9 mouse cellular contexts compared by ENCODE assay signal in the genomic region with DNA sequence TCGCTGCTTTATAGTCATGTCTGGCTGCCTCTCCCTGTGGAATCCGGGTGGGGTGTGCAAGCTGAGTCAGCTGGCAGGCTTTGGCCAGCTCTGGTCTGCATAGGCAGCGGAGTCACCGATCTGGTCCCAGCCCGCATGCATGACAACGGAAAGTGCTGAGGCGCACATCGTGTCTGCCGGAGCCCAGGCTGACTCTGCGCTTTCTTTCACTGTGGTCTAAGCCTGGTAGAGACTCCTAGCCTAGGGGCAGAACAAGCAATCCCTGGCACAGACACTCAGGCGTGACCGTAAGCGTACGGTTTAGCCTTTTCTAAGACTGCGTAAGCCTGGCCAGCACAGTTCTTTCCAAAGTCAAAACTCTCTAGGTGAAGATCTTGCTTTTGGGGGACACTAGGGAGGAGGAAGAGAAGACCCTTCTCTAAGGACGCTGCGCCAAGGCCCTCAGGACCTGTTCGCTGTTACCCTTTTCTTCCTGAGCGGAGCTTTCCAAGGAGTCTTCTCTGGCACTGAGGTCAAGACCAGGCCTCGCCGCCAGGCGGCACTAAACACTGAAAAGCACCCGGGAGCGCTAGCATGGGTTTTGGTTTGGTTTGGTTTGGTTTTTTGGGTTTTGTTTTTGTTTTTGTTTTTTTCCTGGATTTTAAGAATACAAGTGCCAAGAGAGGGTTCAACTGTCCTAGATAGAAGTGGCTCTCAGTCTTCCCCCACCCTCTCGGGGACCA. TPM values are rescaled to one million over a fixed set of nuclear protein-coding genes. Genes with fewer than 3 reads are reported as not detected.
DNase-seq lines count a peak whose midpoint lies in the region; ATAC-seq lines count a peak whose summit lies in the region.
"Had no signal": no experiment of that assay in that cellular context is flagged by ENCODE, and none has a peak within 500 bp of the region (broad histone marks: within the 10 kb centered on the region; RNA-seq: fewer than 3 reads in every experiment).

Cryba2 (minus strand) TSS at position 10 of the 722 bp plus-strand sequence.

- H3K27me3 ChIP-seq in hindbrain, embryonic 10.5 days (ENCODE audit: insufficient read depth, poor library complexity, severe bottlenecking), result peaks cover 100% of the 10 kb centered on the region
- H3K27me3 ChIP-seq in limb, embryonic 10.5 days (ENCODE audit: low read depth, poor library complexity, severe bottlenecking), result peaks cover 99% of the 10 kb centered on the region
- H3K27me3 ChIP-seq in neural tube, embryonic 12.5 days (replicated peaks), result peaks cover 95% of the 10 kb centered on the region

- no peaks in the 10 kb centered on the region for H3K36me3 ChIP-seq in hindbrain, embryonic 10.5 days
- no peaks in the 10 kb centered on the region for H3K36me3 ChIP-seq in limb, embryonic 10.5 days
- no peaks in the 10 kb centered on the region for H3K36me3 ChIP-seq in neural tube, embryonic 12.5 days
- H3K36me3 ChIP-seq: lung, embryonic 15.5 days had no signal

- H3K4me3 ChIP-seq in hindbrain, embryonic 10.5 days, result peak within 1 kb of the TSS; percentile 37
- H3K4me3 ChIP-seq in limb, embryonic 10.5 days, result no peak within 1 kb of the TSS; the same call in 1 of the 2 replicates
- peak within 1 kb of the TSS; percentile 19; the same call in 1 of the 2 replicates for H3K4me3 ChIP-seq in neural tube, embryonic 12.5 days
- H3K4me3 ChIP-seq: lung, embryonic 15.5 days had no signal

- DNase-seq in layer of hippocampus, postnatal 10 days (ENCODE audit: low spot score in 2 of 2), result peak; percentile 61 to 63
- DNase-seq in layer of hippocampus, postnatal 14 days (ENCODE audit: low spot score in 2 of 2), result no peak
- peak; percentile 85 for DNase-seq in R1 (ENCODE audit: low read depth, low spot score)
- peak; percentile 83 for DNase-seq in embryo, embryonic 10.5 days (ENCODE audit: low spot score)
- peak; percentile 80 for DNase-seq in hindbrain, embryonic 10.5 days (ENCODE audit: low spot score)
- peak; percentile 76 for DNase-seq in limb, embryonic 10.5 days (ENCODE audit: low spot score)
- DNase-seq in c-Kit-positive CD71-positive TER-119-positive erythroid progenitor cells, embryonic 14.5 days (ENCODE audit: low spot score), result no peak

- H3K27ac ChIP-seq in hindbrain, embryonic 10.5 days, result no peak within 1 kb of the TSS
- no peak within 1 kb of the TSS for H3K27ac ChIP-seq in limb, embryonic 10.5 days
- H3K27ac ChIP-seq in neural tube, embryonic 12.5 days, result no peak within 1 kb of the TSS
- H3K27ac ChIP-seq: lung, embryonic 15.5 days had no signal

- H3K4me2 ChIP-seq in neural tube, embryonic 12.5 days (replicated peaks), result peak within 1 kb of the TSS; percentile 51
- H3K4me2 ChIP-seq: lung, embryonic 15.5 days had no signal

- ATAC-seq in neural tube, embryonic 12.5 days (ENCODE audit: low FRiP score, low read depth), result peak; percentile 38

- H3K9me3 ChIP-seq in hindbrain, embryonic 10.5 days, result no peaks in the 10 kb centered on the region
- no peaks in the 10 kb centered on the region for H3K9me3 ChIP-seq in limb, embryonic 10.5 days (replicated peaks)
- no peaks in the 10 kb centered on the region for H3K9me3 ChIP-seq in neural tube, embryonic 12.5 days
- H3K9me3 ChIP-seq: lung, embryonic 15.5 days had no signal

- 3% methylated on average over 25 of the region's 25 CpGs for WGBS in hindbrain, embryonic 10.5 days
- WGBS in limb, embryonic 10.5 days, result 4% methylated on average over 25 of the region's 25 CpGs
- WGBS in neural tube, embryonic 12.5 days, result 4% methylated on average over 25 of the region's 25 CpGs

- H3K4me1 ChIP-seq in hindbrain, embryonic 10.5 days (replicated peaks), result peaks cover 31% of the 10 kb centered on the region
- H3K4me1 ChIP-seq in limb, embryonic 10.5 days, result peaks cover 14% of the 10 kb centered on the region
- H3K4me1 ChIP-seq in neural tube, embryonic 12.5 days, result peaks cover 16% of the 10 kb centered on the region
- H3K4me1 ChIP-seq: lung, embryonic 15.5 days had no signal

- H3K9ac ChIP-seq in neural tube, embryonic 12.5 days, result no peak within 1 kb of the TSS
- H3K9ac ChIP-seq: lung, embryonic 15.5 days had no signal

RNA-seq across cellular contexts. Expression of gene Cryba2, which starts in this region (rescaled TPM):
- under 1 TPM in 1 of 2 experiments, not detected in 1; 0.53 TPM for total RNA-seq in layer of hippocampus, postnatal 10 days (2021)
- under 1 TPM in 1 of 2 experiments, not detected in 1; 0.91 TPM for total RNA-seq in layer of hippocampus, postnatal 14 days (2021)
- not detected in 2 replicates for polyA plus RNA-seq in hindbrain, embryonic 10.5 days (2016; fragmentation: Nextera tagmentation; extraction: Ambion mirVana)
- polyA plus RNA-seq in limb, embryonic 10.5 days (2016; fragmentation: Nextera tagmentation; extraction: Ambion mirVana), result not detected in 2 replicates
- not detected in 2 replicates for polyA plus RNA-seq in neural tube, embryonic 12.5 days (2016; fragmentation: Nextera tagmentation; extraction: Ambion mirVana)
- polyA plus RNA-seq: lung, embryonic 15.5 days had no signal

Comparison
In these comparisons a context has a peak if more than half of its experiments do, and no peak if none do; other contexts are left out.
1. Peak in DNase-seq in layer of hippocampus, postnatal 10 days; RNA of the gene not detected or under 1 TPM.
2. Peak in DNase-seq and H3K4me3 ChIP-seq in hindbrain, embryonic 10.5 days; RNA of the gene not detected or under 1 TPM.
3. Peak in DNase-seq in limb, embryonic 10.5 days; RNA of the gene not detected or under 1 TPM.
4. Peak in ATAC-seq, H3K4me3 ChIP-seq and H3K4me2 ChIP-seq in neural tube, embryonic 12.5 days; RNA of the gene not detected or under 1 TPM.
5. DNase-seq: peak in R1 (single experiment) and embryo, embryonic 10.5 days (single experiment); none in layer of hippocampus, postnatal 14 days (0 of 2) and c-Kit-positive CD71-positive TER-119-positive erythroid progenitor cells, embryonic 14.5 days (single experiment).